Mouse (Mus musculus) limb, embryonic 15.5 days (tissue): Measurements from ENCODE around the gene Tle3. TPM values are rescaled to one million over a fixed set of nuclear protein-coding genes. Genes with fewer than 3 reads are reported as not detected.

Experiments used
- ATAC-seq: fragments of 200-750 bp; cut with Nextera tagmentation; 2 replicates; pipeline ENCODE4 v1.8.0; 2017; ENCODE audit warnings: low read depth, moderate TSS enrichment; ENCODE audit not compliant: insufficient number of reproducible peaks, low FRiP score, low TSS enrichment
- H3K27ac ChIP-seq: fragments of 300-500 bp; sonication (generic); 2 replicates; pipeline ENCODE4 v1.5.1; 2015; ENCODE audit warnings: moderate library complexity, mild to moderate bottlenecking, inconsistent platforms
- H3K27me3 ChIP-seq: fragments of 300-500 bp; sonication (generic); 2 replicates; pipeline ENCODE4 v1.6.1; 2015; ENCODE audit warnings: inconsistent platforms
- H3K36me3 ChIP-seq: fragments of 300-500 bp; sonication (generic); 2 replicates; pipeline ENCODE4 v1.6.1; 2015; ENCODE audit warnings: inconsistent platforms
- H3K4me1 ChIP-seq: fragments of 300-500 bp; sonication (generic); 2 replicates; pipeline ENCODE4 v1.6.1; 2015; ENCODE audit warnings: inconsistent platforms
- H3K4me2 ChIP-seq: fragments of 300-500 bp; sonication (generic); 2 replicates; pipeline ENCODE4 v1.6.1; 2015; ENCODE audit warnings: mild to moderate bottlenecking, inconsistent platforms
- H3K4me3 ChIP-seq: fragments of 300-500 bp; sonication (generic); 2 replicates; pipeline ENCODE4 v1.5.1; 2015; ENCODE audit warnings: mild to moderate bottlenecking, inconsistent platforms
- H3K9ac ChIP-seq: fragments of 300-500 bp; sonication (generic); 2 replicates; pipeline ENCODE4 v1.6.1; 2015; ENCODE audit warnings: inconsistent platforms
- H3K9me3 ChIP-seq: fragments of 300-500 bp; sonication (generic); 2 replicates; pipeline ENCODE4 v1.6.1; 2016; ENCODE audit warnings: inconsistent platforms
- WGBS: fragments of 180-500 bp; shearing (Covaris S2); methylation state at CpG from one replicate; pipeline ENCODE4 v1.1.7; 2015; 5-methylcytosine and 5-hydroxymethylcytosine counted together
- polyA plus RNA-seq: library from polyadenylated mRNA; unstranded; fragments of >200 nt; fragmentation: Nextera tagmentation; extraction: Ambion mirVana; gene quantifications from 2 replicates; pipeline ENCODE4 v1.2.1, GENCODE M21; 2015

The Tle3 gene
- polyA plus RNA-seq, 1 experiment from 2014 or later: 42.9 TPM

- peaks cover 11% of the 10 kb centered on the region for H3K27me3 ChIP-seq
- H3K4me1 ChIP-seq: peaks cover 27% of the 10 kb centered on the region
- no peak for ATAC-seq
- no peaks in the 10 kb centered on the region for H3K36me3 ChIP-seq
- H3K27ac ChIP-seq: no peak overlapping the region
- H3K4me3 ChIP-seq: no peak overlapping the region
- no peaks in the 10 kb centered on the region for H3K9me3 ChIP-seq
- H3K4me2 ChIP-seq: no peak overlapping the region
- WGBS: 52% methylated on average over 3 of the region's 3 CpGs
- H3K9ac ChIP-seq: no peak overlapping the region
These were observed 12.4 kb upstream of the Tle3 start for GRCm38 (mm10) chr9:61359741-61360140.

- H3K4me2 ChIP-seq: no peak overlapping the region
- H3K4me3 ChIP-seq: no peak overlapping the region
- 89% methylated on average over 8 of the region's 8 CpGs for WGBS
- H3K9me3 ChIP-seq: no peaks in the 10 kb centered on the region
- H3K27ac ChIP-seq: no peak overlapping the region
- peaks cover 11% of the 10 kb centered on the region for H3K27me3 ChIP-seq
- no peaks in the 10 kb centered on the region for H3K36me3 ChIP-seq
- peaks cover 27% of the 10 kb centered on the region for H3K4me1 ChIP-seq
- no peak overlapping the region for H3K9ac ChIP-seq
- ATAC-seq: no peak
These were observed 12.0 kb upstream of the Tle3 start for GRCm38 (mm10) chr9:61360163-61360562.

- no peaks in the 10 kb centered on the region for H3K36me3 ChIP-seq
- no peak overlapping the region for H3K4me3 ChIP-seq
- H3K27ac ChIP-seq: peak overlapping the region; percentile 62
- H3K27me3 ChIP-seq: peaks cover 11% of the 10 kb centered on the region
- H3K9me3 ChIP-seq: no peaks in the 10 kb centered on the region
- WGBS: 32% methylated on average over 17 of the region's 17 CpGs
- peak overlapping the region; percentile 28 for H3K4me2 ChIP-seq
- peak; percentile 50; the same call in 1 of the 2 replicates for ATAC-seq
- peaks cover 27% of the 10 kb centered on the region for H3K4me1 ChIP-seq
- no peak overlapping the region for H3K9ac ChIP-seq
These were observed 11.2 kb upstream of the Tle3 start for GRCm38 (mm10) chr9:61360727-61361631.

- no peak overlapping the region for H3K4me3 ChIP-seq
- H3K4me2 ChIP-seq: no peak overlapping the region
- H3K27me3 ChIP-seq: peaks cover 11% of the 10 kb centered on the region
- WGBS: 63% methylated on average over 9 of the region's 9 CpGs
- H3K4me1 ChIP-seq: peaks cover 38% of the 10 kb centered on the region
- no peak overlapping the region for H3K27ac ChIP-seq
- no peak for ATAC-seq
- H3K9me3 ChIP-seq: no peaks in the 10 kb centered on the region
- no peak overlapping the region for H3K9ac ChIP-seq
- H3K36me3 ChIP-seq: no peaks in the 10 kb centered on the region
These were observed 9.0 kb upstream of the Tle3 start for GRCm38 (mm10) chr9:61363194-61363593.

- Histone ChIP-seq H3K36me3 (no peaks in the 10 kb centered on the region), H3K9me3 (no peaks in the 10 kb centered on the region), H3K27ac (no peak overlapping the region), H3K4me1 (peaks cover 47% of the 10 kb centered on the region), H3K27me3 (peaks cover 11% of the 10 kb centered on the region; the same call in 1 of the 2 replicates), H3K4me2 (no peak overlapping the region), H3K9ac (no peak overlapping the region), H3K4me3 (no peak overlapping the region)
- 30% methylated on average over 9 of the region's 9 CpGs for WGBS
- no peak for ATAC-seq
These were observed 6.1 kb upstream of the Tle3 start for GRCm38 (mm10) chr9:61366108-61366507.

DNA sequence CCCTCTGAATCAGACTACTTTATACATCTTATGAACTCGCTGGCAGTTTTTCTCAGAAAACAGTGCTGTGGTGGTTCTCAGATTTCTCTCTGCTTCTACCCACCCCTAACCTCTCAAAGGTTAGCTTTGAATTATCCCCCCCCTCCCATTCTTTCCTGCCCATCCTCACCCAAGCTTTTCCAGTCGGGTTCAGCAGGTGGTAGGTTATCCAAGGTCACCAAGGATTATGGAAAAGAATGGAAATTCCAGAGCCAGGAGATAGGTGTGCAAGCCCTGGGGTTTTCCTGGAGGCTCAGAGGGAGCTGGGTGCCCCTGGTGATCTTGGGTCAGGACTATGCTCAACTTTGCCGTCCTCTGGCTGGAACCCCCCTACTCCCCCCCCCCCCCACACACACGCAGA is 5.0 kb upstream of the Tle3 start:
- no peak for ATAC-seq
- Histone ChIP-seq H3K36me3 (no peaks in the 10 kb centered on the region), H3K9me3 (no peaks in the 10 kb centered on the region), H3K4me1 (peaks cover 45% of the 10 kb centered on the region), H3K4me2 (no peak overlapping the region), H3K9ac (no peak overlapping the region), H3K27ac (no peak overlapping the region), H3K4me3 (no peak overlapping the region), H3K27me3 (peaks cover 11% of the 10 kb centered on the region; the same call in 1 of the 2 replicates)
- 20% methylated on average over 4 of the region's 4 CpGs for WGBS

GRCm38 (mm10) chr9:61367857-61368566 is 4.2 kb upstream of the Tle3 start:
- Histone ChIP-seq H3K4me1 (peaks cover 42% of the 10 kb centered on the region), H3K36me3 (no peaks in the 10 kb centered on the region), H3K9me3 (no peaks in the 10 kb centered on the region), H3K4me2 (no peak overlapping the region), H3K27me3 (peaks cover 11% of the 10 kb centered on the region; the same call in 1 of the 2 replicates), H3K4me3 (no peak overlapping the region), H3K9ac (no peak overlapping the region), H3K27ac (no peak overlapping the region)
- WGBS: 28% methylated on average over 6 of the region's 6 CpGs
- ATAC-seq: no peak

DNA sequence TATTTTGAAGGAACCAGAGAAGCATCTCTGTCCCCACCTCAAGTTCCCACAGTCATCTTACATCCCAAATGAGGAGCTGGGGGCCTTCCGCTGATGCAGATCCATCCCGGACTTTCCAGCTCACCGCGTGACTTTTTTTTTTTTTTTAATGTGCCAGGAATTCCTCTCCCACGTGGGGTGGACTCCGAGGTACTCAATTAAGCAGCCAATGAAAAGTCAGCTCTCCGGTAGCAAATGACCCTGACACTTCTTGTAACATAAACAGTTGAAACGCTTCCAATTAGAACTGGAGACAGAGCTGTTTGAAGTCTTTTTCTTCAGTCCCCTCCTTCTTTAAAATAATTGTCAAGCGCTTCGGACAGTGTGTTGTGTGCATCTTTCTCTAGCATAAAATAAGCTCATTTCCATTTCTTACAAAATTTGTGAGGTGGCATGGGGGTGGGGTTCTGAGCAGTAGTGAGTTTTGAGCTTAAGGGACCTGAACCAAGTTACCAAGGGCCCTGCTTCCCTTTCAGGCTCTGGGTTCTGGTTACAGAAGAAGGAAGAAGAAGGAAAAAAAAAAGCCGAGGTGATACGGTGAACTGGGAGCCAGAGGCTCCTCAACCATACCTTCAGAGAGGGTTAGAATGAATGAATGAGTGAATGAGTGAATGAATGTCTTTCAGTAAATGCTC is 3.5 kb upstream of the Tle3 start:
- Histone ChIP-seq H3K9ac (no peak overlapping the region; the same call in 1 of the 2 replicates), H3K9me3 (no peaks in the 10 kb centered on the region), H3K4me2 (peak overlapping the region; percentile 55), H3K36me3 (no peaks in the 10 kb centered on the region), H3K4me1 (peaks cover 38% of the 10 kb centered on the region), H3K27me3 (peaks cover 5% of the 10 kb centered on the region; the same call in 1 of the 2 replicates), H3K4me3 (peak overlapping the region; percentile 5; the same call in 1 of the 2 replicates), H3K27ac (peak overlapping the region; percentile 78)
- no peak for ATAC-seq
- 6% methylated on average over 12 of the region's 12 CpGs for WGBS

- ATAC-seq: no peak
- no peak overlapping the region; the same call in 1 of the 2 replicates for H3K9ac ChIP-seq
- H3K36me3 ChIP-seq: no peaks in the 10 kb centered on the region
- peaks cover 38% of the 10 kb centered on the region for H3K4me1 ChIP-seq
- H3K4me2 ChIP-seq: peak overlapping the region; percentile 55
- H3K4me3 ChIP-seq: peak overlapping the region; percentile 27
- H3K27ac ChIP-seq: peak overlapping the region; percentile 78
- under 1% methylated on average over 44 of the region's 45 CpGs for WGBS
- H3K9me3 ChIP-seq: no peaks in the 10 kb centered on the region
- no peaks in the 10 kb centered on the region; the same call in 1 of the 2 replicates for H3K27me3 ChIP-seq
These were observed 2.6 kb upstream of the Tle3 start for GRCm38 (mm10) chr9:61369316-61370273.

DNA sequence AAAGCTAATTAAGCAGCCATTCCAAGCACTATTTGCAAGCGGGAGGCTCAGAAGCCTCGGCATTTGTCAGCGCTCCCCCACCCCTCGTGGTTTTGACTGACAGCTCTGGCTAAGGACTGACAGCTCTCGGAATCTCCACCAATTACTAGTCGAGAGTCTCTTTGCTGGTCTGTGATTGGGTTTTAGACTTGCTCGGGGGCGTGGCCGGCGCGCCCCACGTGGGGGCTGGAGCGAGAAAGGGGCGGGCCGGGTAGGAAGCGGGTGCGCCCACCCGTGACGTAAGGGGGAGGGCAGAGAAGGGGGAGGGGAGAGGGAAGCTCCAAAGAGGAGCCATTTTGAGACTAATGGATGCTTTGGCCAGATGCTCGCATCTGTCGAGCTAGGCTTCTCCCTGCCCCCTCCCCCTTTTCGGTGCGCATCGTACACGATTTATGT is 1.7 kb upstream of the Tle3 start:
- peak overlapping the region; percentile 92 for H3K4me2 ChIP-seq
- no peaks in the 10 kb centered on the region for H3K9me3 ChIP-seq
- WGBS: 0% methylated on average over 23 of the region's 25 CpGs
- peaks cover 45% of the 10 kb centered on the region for H3K4me1 ChIP-seq
- H3K9ac ChIP-seq: peak overlapping the region; percentile 68
- peak overlapping the region; percentile 94 for H3K27ac ChIP-seq
- peak overlapping the region; percentile 89 for H3K4me3 ChIP-seq
- H3K36me3 ChIP-seq: no peaks in the 10 kb centered on the region
- ATAC-seq: peak; percentile 86
- no peaks in the 10 kb centered on the region; the same call in 1 of the 2 replicates for H3K27me3 ChIP-seq
